Mouse (Mus musculus): ENCODE measurements around the gene Tnxb. TPM values are rescaled to one million over a fixed set of nuclear protein-coding genes. Genes with fewer than 3 reads are reported as not detected.

The Tnxb gene
- total RNA-seq, 2 experiments from 2014 or later: 28.3 to 32.8 TPM

DNA sequence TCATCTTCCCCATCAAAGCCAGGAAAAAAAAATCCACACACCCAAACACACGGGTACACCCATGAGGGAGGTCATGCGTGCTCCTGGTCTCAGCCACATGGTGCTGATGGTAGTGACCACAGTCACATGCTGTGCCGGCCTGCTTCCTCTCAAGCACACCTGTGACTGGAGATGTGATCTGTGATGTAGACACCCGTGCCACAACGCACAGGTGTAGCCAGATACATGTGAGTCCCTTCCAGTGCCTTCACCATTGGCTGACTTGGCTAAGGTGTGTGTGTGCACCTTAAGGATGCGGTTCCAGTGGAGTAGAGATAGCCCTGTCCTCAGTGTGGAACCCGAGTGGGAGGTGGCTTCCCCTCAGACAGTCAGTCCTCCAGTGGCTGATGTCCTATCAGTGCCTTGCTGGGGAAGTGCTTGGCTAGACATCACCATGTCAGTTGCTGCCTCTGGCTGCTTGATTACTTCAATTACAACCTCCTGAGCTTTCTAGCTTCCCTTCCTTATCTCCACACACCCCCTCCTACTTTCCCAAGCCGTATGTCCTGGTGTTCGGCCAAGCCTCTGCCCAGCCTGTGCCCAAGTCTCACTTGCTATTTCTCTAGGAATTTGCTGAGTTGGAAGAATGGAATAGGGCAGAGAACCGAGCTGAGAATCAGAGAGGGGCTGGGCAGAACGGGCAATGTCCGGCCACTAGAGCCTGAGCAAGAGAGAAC lies 11.0 kb upstream of the Tnxb start:
- DNase-seq (ENCODE audit: low spot score): no peak

GRCm38 (mm10) chr17:34659897-34660214 lies 10.5 kb upstream of the Tnxb start:
- no peak for DNase-seq (ENCODE audit: low spot score)

DNA sequence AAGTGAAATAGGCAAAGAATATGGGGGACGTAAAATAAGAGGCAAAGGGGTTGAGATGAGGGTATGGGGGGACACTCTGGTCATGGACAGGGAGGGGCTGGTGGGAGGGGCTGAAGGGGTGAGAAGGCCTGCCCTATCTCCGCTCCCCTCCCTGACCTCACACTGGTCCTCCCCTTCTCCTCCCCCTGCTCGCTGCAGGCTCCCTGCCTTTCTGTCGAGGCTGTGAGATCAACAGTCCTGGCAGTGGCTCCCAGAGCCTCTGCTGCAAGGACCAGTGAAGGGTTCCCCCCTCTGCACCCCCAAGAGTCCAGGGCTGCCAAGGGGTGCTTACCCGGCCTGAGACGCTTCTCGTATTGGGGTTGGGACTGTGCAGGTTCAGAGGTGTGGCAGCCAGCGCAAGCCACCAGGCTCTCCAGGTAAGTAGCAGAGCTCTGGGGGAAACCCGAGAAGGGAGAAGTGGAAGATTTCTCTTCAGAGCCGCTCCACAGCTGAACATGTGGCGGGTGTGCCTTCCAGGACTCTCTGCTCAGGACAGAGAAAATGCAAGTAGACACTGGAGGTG lies 10.0 kb upstream of the Tnxb start:
- DNase-seq (ENCODE audit: low spot score): peak; percentile 62

GRCm38 (mm10) chr17:34661121-34661591 lies 9.2 kb upstream of the Tnxb start:
- DNase-seq (ENCODE audit: low spot score): peak; percentile 71

DNA sequence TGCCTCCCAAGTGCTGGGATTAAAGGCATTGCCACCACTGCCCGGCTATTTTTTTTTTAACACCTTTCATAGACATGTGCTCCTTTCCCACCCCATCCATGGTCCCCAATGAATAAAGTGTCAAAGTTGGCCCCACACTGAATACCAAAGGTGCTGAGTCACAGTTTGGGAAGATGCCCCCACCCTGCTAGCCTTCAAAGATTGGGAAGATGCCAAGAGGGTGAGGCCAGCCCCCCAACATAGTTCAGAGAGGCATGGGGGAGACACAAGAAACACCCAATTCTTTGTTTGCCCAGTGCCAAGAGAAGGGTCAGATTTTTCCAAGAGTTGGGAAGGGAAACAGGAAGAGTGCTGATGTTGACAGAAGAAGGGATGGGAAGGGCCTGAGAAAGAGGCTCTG lies 7.9 kb upstream of the Tnxb start:
- no peak for DNase-seq (ENCODE audit: low spot score)

- DNase-seq (ENCODE audit: low spot score): no peak
Observed at GRCm38 (mm10) chr17:34662978-34663377, 7.4 kb upstream of the Tnxb start.

- DNase-seq (ENCODE audit: low spot score): no peak
Observed at GRCm38 (mm10) chr17:34663558-34663957, 6.8 kb upstream of the Tnxb start.

DNA sequence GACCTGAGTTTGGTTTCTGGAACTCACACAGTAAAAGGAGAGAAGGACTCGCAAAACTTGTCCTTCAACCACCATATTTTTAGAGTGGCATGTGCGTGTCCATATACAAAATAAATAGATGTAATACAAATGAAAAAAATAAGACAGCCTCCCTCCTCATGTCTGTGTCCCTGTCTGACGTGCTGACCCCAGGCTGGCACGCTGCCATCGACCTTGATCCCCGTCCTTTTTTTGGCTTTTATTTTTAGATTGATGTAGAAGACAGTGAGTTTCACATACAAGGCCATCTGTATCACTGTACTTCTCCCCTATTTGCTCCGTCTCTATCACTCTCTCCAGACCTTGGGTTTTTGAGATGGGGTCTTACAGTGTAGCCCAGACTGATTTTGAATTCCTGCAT lies 5.9 kb upstream of the Tnxb start:
- no peak for DNase-seq (ENCODE audit: low spot score)

DNA sequence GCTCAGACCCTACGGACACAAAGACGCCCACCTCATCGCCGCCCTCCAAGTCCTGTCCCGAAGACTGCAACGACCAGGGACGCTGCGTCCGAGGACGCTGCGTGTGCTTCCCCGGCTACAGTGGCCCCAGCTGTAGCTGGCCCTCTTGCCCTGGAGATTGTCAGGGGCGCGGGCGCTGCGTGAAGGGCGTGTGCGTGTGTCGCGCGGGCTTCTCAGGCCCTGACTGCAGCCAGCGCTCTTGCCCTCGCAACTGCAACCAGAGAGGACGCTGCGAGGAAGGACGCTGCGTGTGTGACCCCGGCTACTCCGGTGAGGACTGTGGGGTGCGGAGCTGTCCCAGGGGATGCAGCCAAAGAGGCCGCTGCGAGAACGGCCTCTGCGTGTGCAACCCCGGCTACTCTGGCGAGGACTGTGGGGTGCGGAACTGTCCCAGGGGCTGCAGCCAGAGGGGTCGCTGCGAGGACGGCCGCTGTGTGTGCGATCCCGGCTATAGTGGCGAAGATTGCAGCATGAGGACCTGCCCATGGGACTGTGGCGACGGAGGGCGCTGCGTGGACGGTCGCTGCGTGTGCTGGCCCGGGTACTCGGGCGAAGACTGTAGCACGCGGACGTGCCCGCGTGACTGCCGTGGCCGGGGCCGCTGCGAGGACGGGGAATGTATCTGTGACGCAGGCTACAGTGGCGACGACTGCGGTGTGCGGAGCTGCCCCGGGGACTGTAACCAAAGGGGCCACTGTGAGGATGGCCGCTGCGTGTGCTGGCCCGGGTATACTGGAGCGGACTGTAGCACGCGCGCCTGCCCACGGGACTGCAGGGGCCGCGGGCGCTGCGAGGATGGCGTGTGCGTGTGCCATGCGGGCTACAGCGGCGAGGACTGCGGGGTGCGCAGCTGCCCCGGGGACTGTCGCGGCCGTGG lies 1.1 kb downstream of the Tnxb start:
- DNase-seq (ENCODE audit: low spot score): no peak

- DNase-seq (ENCODE audit: low spot score): no peak
Observed at GRCm38 (mm10) chr17:34672246-34672792, 2.0 kb downstream of the Tnxb start.

- no peak for DNase-seq (ENCODE audit: low spot score)
Observed at GRCm38 (mm10) chr17:34673139-34673538, 2.8 kb downstream of the Tnxb start.

GRCm38 (mm10) chr17:34674524-34675204 lies 4.3 kb downstream of the Tnxb start:
- no peak for DNase-seq (ENCODE audit: low spot score)

DNA sequence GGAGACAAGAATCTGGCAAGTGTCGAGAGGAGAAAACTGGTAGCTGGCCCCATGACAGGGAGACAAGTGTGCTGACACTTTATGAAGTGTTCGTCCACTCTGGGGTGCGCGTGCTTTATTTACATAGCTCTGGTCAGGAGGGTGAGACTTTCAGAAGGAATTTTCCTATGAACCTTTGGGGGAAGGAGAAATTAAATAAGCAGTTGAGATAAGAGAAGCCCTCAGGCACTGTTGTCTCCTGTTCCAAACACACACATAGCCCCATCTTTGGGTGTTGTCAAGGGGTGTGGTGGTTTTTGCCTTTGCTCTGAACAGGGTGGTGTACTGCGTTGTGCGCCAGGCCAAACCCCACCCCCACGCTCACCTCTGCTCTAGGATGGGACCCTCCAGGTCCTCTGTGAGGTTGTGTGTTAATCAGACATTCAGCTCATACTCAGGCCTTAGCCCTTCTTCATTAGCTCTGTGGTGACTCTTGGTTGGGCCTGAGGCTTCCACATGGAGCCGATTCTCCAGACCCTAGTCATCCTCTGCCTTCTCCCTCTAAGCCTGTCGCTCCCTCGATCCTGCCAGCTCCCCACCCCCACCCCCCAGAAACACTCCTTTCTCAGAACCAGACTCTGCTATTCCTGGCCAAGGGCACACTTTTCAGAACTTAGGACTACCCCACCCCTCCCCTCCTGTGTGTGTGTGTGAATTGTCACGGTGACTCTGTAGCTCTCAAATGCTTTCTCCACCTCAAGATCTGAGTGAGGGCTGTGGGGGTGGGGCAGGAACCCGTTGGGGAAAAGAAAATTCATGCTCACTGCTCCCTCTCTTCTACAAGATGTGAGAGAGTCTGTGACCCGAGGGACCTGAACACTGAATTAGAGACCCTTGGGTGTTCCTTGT lies 5.1 kb downstream of the Tnxb start:
- DNase-seq (ENCODE audit: low spot score): no peak

DNA sequence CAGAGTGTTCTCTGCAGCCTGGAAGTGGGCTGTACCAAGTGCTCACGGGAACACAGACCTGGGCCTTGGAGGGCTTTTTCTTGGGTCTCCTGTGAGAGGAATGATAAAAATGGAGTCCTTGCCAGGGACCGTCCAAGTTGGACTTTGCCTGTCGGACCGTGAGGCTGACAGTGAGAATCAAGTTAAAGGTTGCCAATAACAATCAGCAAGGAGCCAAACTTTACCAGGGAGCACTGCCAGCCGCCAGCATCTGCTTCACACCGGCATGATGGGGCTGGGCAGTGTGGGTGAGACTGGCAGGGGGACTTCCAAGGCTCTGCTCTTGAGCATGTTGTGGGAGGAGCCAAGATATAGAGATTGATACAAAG lies 5.7 kb downstream of the Tnxb start:
- no peak for DNase-seq (ENCODE audit: low spot score)

GRCm38 (mm10) chr17:34676671-34677070 lies 6.3 kb downstream of the Tnxb start:
- no peak for DNase-seq (ENCODE audit: low spot score)

DNA sequence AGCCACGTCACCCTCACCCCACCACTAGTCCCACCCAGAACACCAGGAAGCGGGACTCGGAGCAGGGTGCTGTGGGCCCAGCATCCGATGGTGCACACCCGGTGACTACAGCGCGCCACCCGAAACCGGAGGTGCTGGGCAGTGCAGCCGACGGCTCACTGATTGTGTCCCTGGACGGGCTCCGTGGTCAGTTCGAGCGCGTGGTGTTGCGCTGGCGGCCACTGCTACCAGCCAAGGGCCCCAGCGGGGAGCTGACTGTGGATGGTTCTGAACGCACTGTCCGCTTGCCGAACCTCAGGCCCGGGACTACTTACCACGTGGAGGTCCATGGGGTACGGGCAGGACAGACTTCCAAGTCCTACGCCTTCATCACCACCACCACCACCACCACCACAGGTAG lies 9.9 kb downstream of the Tnxb start:
- DNase-seq (ENCODE audit: low spot score): no peak

DNA sequence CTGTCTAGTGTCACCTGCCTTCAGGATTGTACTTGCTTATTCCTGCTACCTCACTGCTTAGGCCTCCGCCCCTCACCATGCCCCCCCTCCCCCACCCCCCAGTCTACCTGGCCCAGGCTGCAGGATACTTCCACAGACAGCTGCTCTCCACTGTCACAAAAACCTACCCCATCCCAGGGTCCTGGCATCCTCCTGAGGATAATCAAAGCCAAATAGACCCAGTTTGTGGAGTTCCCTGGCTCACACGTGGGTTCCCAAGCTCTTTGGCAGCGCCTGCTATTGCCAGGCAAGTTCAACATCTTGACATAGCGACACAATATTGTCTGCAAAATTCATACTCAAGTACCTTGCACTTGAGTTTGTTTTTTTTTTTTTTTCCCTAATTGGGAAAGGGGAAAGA lies 10.3 kb downstream of the Tnxb start:
- DNase-seq (ENCODE audit: low spot score): no peak

DNA sequence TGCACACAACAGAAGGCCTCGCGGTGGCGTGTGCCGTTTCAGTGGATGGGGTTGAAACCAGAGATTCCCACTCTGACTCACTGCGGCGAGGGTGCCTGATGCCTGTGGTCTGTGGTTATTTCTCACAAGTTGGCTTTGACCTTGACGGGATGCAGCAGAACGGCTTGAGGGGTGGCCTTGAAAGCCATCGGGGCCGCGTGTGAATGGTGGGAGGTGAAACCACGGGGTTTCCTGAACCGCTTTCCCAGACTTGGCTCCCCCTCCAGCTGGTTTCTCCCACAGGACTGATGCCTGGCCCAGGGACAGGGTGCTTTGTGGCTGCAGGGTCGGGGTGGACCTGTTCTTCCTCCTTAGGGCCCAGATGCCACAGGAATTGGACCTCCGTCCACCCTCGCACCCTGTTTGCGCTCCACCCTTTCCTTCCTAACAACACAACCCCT lies 10.8 kb downstream of the Tnxb start:
- no peak for DNase-seq (ENCODE audit: low spot score)

- no peak for DNase-seq (ENCODE audit: low spot score)
Observed at GRCm38 (mm10) chr17:34681881-34682536, 11.7 kb downstream of the Tnxb start.

DNA sequence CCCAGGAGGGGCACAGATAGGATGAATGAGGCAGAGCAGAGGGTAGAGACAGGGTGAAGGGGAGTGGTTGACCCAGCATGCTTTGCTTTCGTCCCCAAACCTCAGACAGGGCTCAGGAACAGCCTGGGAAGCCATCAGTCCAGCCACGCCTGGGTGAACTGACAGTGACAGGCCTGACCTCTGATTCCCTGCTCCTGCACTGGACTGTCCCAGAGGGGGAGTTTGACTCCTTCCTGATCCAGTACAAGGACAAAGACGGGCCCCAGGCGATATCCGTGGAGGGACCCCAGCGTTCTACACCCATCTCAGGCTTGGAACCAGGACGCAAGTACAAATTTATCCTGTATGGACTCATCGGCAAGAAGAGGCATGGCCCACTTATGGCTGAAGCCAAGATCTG lies 12.8 kb downstream of the Tnxb start:
- no peak for DNase-seq (ENCODE audit: low spot score)

All from gastrocnemius, adult 18-20 months (tissue).